Mouse (Mus musculus) heart, adult 18-20 months (tissue): ENCODE measurements at regions not wholly inside any gene's neighbourhood (a gene's known extent, or its start where the extent isn't known, plus 50 kb on each side); places are given as distances from the start of the nearest gene placed in this dataset.

Experiments
- DNase-seq, 2 experiments: peaks; one replicate each; pipeline ENCODE4 v3.0.0; 2021 to 2022; ENCODE audit warnings: mixed read lengths in 1 of 2

DNA sequence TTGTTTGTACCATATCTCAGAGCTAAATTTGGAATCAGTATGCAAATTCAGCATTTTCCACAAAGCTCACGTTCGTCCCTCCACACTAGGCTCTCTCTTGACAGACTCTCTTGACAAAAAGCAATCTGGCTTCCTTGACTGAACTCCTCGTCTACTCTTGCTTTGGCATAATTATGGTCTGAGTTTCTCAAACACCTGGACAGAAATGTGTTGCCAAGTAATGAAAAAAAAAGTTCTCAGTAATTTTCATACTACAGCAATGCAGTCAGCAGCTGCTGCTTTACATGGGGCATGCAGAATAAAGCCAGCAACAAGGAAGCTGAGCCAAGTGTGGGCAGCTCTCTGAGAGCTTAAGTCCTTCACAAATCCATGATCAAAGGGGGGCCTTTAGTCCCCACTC lies 932.7 kb downstream of the Galc start:
- DNase-seq, result no peak

DNA sequence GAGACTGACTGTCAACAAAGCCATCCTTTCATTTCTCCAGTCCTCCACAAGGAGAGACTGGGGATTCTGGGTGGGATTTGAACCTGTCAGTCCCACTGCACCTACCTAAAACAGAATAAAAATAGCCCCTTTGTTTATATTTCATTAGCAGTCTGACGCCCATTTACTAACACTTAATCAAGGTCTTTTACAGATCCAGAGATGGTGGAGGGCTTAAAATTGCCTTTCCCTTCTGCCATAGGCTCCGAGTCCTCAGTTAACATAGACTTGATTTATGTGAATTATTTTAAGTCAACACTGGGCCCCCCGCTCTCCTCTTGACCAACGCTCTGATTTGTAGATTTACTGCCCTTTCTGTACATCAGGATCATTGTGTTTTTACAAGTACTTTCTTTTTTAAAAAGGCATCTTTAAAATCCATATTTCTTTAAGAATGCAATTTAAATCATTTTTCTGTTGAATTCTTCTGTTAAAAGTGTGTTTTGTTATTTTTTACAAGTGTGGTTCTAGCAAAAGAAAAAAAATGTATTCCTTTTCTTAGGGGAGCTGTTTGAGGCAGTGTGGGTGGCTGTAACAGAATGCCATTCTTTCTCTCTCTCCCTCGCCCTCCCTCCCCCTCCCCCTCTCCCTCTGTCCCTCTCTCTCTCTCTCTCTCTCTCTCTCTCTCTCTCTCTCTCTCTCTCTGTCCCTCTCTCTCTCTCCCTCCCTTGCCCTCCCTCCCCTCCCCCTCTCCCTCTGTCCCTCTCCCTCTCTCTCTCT lies 946.8 kb downstream of the Galc start:
- DNase-seq, result no peak

DNA sequence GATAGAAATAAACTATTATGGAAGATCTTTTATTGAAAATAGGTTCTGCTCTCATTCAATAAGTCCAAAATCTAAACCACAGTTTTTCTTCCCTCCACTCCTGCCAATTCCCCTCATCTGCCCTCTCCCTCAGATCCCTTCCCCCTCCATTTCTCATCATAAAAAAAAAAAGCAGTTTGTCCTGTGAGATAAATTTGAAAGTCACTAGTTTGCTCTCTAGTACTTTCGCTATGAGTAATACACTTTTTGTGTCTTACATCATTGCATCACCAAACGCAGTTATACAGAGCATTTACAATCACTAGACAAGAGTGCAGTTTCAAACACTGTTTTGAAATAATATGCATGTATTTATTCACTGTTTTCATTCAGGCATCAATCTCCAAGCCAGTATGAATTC lies 980.5 kb downstream of the Galc start:
- no peak for DNase-seq

- no peak for DNase-seq
Observed at GRCm38 (mm10) chr12:97278331-97278730, 980.9 kb downstream of the Galc start.
